Mouse (Mus musculus): ENCODE measurements around the gene OR5BS1P.
"Not testable (repeated sequence)": the region's sequence is repeated elsewhere in the genome, so short reads cannot be mapped to it uniquely, and the experiment has no call there.

OR5BS1P gene

GRCm38 (mm10) chr15:98504514-98504913, 34.8 kb downstream of the OR5BS1P start:
- ATAC-seq (ENCODE audit: insufficient number of reproducible peaks, low FRiP score, low TSS enrichment), result no peak

DNA sequence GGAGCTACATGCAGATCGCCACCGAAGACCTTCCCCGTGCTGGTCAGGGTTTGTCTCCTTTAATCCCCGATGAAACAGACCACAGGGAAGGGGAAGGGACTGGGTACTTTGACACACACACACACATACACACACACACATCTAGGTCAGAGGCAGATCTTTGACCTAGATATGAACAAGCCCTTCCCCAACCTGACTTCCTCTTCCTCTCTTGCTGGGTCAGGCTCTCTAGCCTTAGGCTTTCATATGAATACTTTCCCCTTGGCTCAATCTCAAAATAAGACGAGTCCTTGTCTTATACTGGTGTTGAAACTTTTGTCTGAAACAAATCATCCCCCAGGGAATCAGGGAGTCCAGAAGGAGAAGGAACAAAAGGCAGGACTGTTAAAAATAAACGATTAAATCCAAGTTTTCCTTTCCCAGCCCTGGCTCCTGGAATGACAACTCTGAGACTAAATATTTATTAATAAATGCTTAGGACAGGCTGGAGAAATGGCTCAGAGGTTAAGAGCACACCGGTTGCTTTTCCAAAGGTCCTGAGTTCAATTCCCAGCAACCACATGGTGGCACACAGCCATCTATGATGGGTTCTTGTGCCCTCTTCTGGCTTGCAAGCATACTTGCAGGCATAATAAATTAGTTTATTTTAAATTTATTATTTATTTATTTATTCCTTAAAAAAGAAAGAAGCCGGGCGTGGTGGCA, 36.7 kb downstream of the OR5BS1P start:
- no peak for ATAC-seq (ENCODE audit: insufficient number of reproducible peaks, low FRiP score, low TSS enrichment)

DNA sequence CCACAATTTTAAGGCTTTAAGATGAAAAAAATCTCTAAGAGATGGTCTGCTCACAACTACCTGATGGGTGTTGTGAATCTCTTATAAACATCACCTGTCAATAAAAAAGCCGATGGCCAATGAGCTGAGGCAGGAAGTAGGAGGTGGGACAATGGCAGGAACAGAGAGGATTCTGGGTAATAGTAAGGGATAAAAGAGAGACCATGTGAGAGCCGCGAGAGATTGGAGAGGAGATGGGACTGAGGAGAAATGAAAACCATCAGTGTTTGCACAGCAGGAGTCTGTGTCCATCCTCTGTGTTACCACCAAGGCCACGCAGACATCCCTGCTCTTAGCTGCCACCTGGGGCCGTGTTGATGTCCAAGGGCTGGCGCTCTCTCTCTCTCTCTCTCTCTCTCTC, 37.6 kb downstream of the OR5BS1P start:
- ATAC-seq (ENCODE audit: insufficient number of reproducible peaks, low FRiP score, low TSS enrichment), result no peak

DNA sequence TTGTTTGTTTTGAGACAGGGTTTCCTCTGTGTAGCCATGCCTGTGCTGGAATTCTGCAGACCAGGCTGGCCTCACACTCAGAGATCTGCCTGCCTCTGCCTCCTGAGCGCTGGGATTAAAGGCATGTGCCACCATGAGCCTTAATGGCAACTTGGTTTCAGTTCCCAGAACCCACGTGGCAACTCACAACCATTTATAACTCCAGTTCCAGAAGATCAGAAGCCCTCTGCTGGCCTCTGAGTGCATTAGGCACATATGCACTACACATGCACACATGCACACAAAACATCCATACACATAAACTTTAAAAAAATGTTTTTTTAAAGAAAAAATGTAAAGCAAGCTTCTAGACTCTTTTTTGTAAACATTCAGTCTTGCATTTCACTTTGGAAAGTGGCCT, 39.7 kb downstream of the OR5BS1P start:
- ATAC-seq (ENCODE audit: insufficient number of reproducible peaks, low FRiP score, low TSS enrichment), result no peak

GRCm38 (mm10) chr15:98510438-98511385, 41.0 kb downstream of the OR5BS1P start:
- no peak; the same call in 1 of the 2 replicates for ATAC-seq (ENCODE audit: insufficient number of reproducible peaks, low FRiP score, low TSS enrichment)

DNA sequence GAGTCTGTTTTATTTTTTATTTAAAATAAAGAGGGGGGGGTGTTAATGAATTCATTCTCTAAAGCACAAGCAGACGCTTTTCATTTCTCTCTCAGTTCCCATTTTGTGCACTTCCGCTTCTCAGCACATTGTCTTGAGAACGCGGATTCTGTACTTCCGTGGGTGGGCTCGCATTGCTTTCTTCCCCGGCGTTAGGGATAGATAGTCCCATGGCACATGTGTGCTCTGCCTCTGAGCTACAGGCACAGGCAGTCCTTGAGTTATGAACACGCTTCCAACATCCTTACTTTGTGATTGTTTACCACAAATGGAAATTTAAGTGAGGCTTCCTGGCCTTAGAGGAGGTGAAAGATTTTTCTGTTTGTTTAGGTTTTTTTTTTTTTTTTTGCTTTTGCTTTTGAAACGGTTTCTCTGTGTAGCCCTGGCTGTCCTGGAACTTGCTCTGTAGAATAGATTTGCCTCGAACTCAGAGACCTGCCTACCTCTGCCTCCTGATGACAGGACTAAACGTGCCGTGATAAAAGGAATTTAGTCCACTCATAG, 41.8 kb downstream of the OR5BS1P start:
- no peak for ATAC-seq (ENCODE audit: insufficient number of reproducible peaks, low FRiP score, low TSS enrichment)

GRCm38 (mm10) chr15:98512232-98512631, 42.5 kb downstream of the OR5BS1P start:
- ATAC-seq (ENCODE audit: insufficient number of reproducible peaks, low FRiP score, low TSS enrichment), result no peak

- ATAC-seq (ENCODE audit: insufficient number of reproducible peaks, low FRiP score, low TSS enrichment), result no peak
Measured at GRCm38 (mm10) chr15:98512799-98513321, 43.2 kb downstream of the OR5BS1P start.

DNA sequence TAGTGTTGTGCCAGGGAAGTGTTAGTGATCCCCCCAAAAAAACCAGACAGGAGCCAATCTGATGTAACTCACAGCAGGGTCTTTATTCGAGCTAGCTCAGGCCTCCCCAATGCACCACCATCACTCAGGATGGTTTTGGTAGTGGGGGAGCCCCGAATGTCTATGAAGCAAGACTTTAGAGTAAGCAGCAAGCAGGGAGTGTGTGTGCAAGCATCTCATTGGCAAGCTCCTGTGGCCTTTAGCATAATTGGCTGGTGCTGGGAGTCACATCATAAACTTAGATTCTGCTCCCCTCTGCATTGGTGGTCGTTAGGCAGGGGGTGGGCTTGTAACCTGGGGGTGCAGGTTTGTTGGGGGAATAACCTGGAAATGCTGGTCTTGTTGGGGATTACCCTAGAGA, 44.0 kb downstream of the OR5BS1P start:
- not testable (repeated sequence) for ATAC-seq (ENCODE audit: insufficient number of reproducible peaks, low FRiP score, low TSS enrichment)

DNA sequence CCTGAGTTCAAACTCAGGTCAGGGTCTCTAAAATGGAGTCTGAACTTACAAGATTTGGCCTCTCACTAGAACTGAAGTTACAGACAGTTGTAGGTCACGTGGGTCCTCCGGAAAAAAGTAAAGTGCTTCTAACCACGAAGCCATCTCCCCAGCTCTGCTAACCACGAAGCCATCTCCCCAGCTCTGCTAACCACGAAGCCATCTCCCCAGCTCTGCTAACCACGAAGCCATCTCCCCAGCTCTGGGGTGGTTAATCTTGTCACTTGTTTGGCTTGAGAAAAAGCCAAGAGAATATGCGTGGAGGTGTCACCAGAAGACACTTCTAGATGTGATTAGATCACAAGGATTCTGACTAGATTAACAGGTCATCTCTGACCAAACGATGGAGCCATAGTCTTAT, 44.5 kb downstream of the OR5BS1P start:
- no peak for ATAC-seq (ENCODE audit: insufficient number of reproducible peaks, low FRiP score, low TSS enrichment)

DNA sequence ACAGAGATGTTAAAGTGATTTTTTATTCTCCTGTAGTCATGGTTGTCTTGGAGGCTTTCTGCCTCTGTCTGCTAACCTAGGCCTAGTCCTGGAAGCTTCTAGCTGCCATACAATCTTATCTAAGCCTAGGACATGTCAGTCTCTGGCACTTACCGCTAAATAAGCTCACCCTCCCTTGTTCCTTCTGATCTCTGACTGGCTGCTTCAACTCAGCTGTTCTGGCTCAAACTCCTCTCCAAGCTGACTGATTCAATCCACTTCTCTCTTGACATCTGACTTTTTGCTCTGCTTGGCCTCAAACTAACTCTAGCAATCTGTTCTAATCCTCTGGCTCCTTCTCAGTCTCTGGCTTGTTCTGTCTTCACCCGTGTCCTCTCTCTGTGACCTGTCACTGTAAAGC, 45.1 kb downstream of the OR5BS1P start:
- ATAC-seq (ENCODE audit: insufficient number of reproducible peaks, low FRiP score, low TSS enrichment), result not testable (repeated sequence)

- no peak; the same call in 1 of the 2 replicates for ATAC-seq (ENCODE audit: insufficient number of reproducible peaks, low FRiP score, low TSS enrichment)
Measured at GRCm38 (mm10) chr15:98517380-98518355, 48.0 kb downstream of the OR5BS1P start.

GRCm38 (mm10) chr15:98521245-98521644, 51.5 kb downstream of the OR5BS1P start:
- no peak for ATAC-seq (ENCODE audit: insufficient number of reproducible peaks, low FRiP score, low TSS enrichment)

DNA sequence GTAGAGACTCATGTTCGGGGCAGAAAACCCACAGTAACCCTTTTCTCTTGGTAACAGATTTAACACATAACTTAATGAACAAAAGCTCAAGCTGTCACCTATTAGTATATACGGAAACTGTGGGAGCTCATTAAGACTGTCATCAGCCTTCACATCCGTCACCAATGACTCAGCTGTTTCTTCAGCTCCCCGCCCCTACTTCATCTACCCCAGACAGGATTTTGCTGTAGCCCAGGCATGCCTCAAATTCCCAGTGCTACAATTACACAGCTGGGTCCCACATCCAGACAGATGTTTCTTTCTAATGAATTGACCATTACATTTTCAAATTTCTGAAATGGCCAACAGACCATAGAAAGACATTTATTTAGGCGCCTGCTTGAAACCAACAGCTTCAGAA, 56.4 kb downstream of the OR5BS1P start:
- no peak for ATAC-seq (ENCODE audit: insufficient number of reproducible peaks, low FRiP score, low TSS enrichment)

GRCm38 (mm10) chr15:98527056-98527771, 57.5 kb downstream of the OR5BS1P start:
- no peak for ATAC-seq (ENCODE audit: insufficient number of reproducible peaks, low FRiP score, low TSS enrichment)

GRCm38 (mm10) chr15:98528066-98528563, 58.4 kb downstream of the OR5BS1P start:
- ATAC-seq (ENCODE audit: insufficient number of reproducible peaks, low FRiP score, low TSS enrichment), result no peak
